Mouse (Mus musculus): Measurements from ENCODE around the gene Arfgef2. TPM values are rescaled to one million over a fixed set of nuclear protein-coding genes. Genes with fewer than 3 reads are reported as not detected.

The Arfgef2 gene
- polyA plus RNA-seq, 1 experiment from 2014 or later: 6.7 TPM

GRCm38 (mm10) chr2:166899746-166900145 is 94.4 kb downstream of the Arfgef2 start:
- no peak overlapping the region for H3K4me2 ChIP-seq (replicated peaks)
- peaks cover 5% of the 10 kb centered on the region; the same call in 1 of the 2 replicates for H3K36me3 ChIP-seq
- H3K9ac ChIP-seq: no peak overlapping the region
- no peaks in the 10 kb centered on the region for H3K4me1 ChIP-seq (replicated peaks)
- no peak overlapping the region for H3K27ac ChIP-seq
- H3K4me3 ChIP-seq (replicated peaks): no peak overlapping the region
- no peaks in the 10 kb centered on the region for H3K27me3 ChIP-seq (replicated peaks)
- WGBS: 66% methylated on average over 3 of the region's 3 CpGs
- ATAC-seq: no peak
- H3K9me3 ChIP-seq: no peaks in the 10 kb centered on the region

GRCm38 (mm10) chr2:166900792-166901505 is 95.6 kb downstream of the Arfgef2 start:
- no peak overlapping the region for H3K4me3 ChIP-seq (replicated peaks)
- 89% methylated on average over 8 of the region's 8 CpGs for WGBS
- H3K27me3 ChIP-seq (replicated peaks): no peaks in the 10 kb centered on the region

GRCm38 (mm10) chr2:166903719-166904282 is 98.4 kb downstream of the Arfgef2 start:
- no peak overlapping the region for H3K9ac ChIP-seq
- no peaks in the 10 kb centered on the region for H3K36me3 ChIP-seq
- no peak for ATAC-seq
- H3K4me3 ChIP-seq (replicated peaks): no peak overlapping the region
- no peak overlapping the region for H3K27ac ChIP-seq
- no peak overlapping the region for H3K4me2 ChIP-seq (replicated peaks)
- peaks cover 9% of the 10 kb centered on the region for H3K4me1 ChIP-seq (replicated peaks)
- 88% methylated on average over 6 of the region's 6 CpGs for WGBS
- no peaks in the 10 kb centered on the region for H3K9me3 ChIP-seq
- no peaks in the 10 kb centered on the region for H3K27me3 ChIP-seq (replicated peaks)

More at GRCm38 (mm10) chr2:166900792-166901505, 95.6 kb downstream of the Arfgef2 start:
- Histone ChIP-seq H3K4me2 (replicated peaks) (no peak overlapping the region), H3K36me3 (peaks cover 2% of the 10 kb centered on the region; the same call in 1 of the 2 replicates), H3K27ac (no peak overlapping the region), H3K9me3 (no peaks in the 10 kb centered on the region), H3K4me1 (replicated peaks) (no peaks in the 10 kb centered on the region; the same call in 1 of the 2 replicates), H3K9ac (no peak overlapping the region)
- ATAC-seq: no peak

GRCm38 (mm10) chr2:166905711-166906522 is 100.5 kb downstream of the Arfgef2 start, which contains the start of gene Cse1l:
Cse1l (plus strand) TSS chr2:166906040.
- Histone ChIP-seq H3K4me1 (replicated peaks) (peaks cover 9% of the 10 kb centered on the region), H3K4me3 (replicated peaks) (peak within 1 kb of the TSS; percentile 92), H3K9ac (peak within 1 kb of the TSS; percentile 98), H3K27me3 (replicated peaks) (no peaks in the 10 kb centered on the region), H3K36me3 (no peaks in the 10 kb centered on the region), H3K4me2 (replicated peaks) (peak within 1 kb of the TSS; percentile 90), H3K9me3 (no peaks in the 10 kb centered on the region), H3K27ac (peak within 1 kb of the TSS; percentile 99)
- peak; percentile 99 for ATAC-seq
- under 1% methylated on average over 76 of the region's 80 CpGs for WGBS

- Histone ChIP-seq H3K4me1 (replicated peaks) (peaks cover 9% of the 10 kb centered on the region), H3K27me3 (replicated peaks) (no peaks in the 10 kb centered on the region), H3K36me3 (no peaks in the 10 kb centered on the region), H3K9me3 (no peaks in the 10 kb centered on the region), H3K4me3 (replicated peaks) (peak overlapping the region; percentile 92), H3K9ac (peak overlapping the region; percentile 98), H3K27ac (peak overlapping the region; percentile 99), H3K4me2 (replicated peaks) (peak overlapping the region; percentile 90)
- WGBS: under 1% methylated on average over 28 of the region's 28 CpGs
- peak; percentile 55 for ATAC-seq
Measured at GRCm38 (mm10) chr2:166906523-166907182, 101.3 kb downstream of the Arfgef2 start.

- no peaks in the 10 kb centered on the region for H3K9me3 ChIP-seq
- WGBS: 91% methylated on average over 3 of the region's 3 CpGs
- H3K4me3 ChIP-seq (replicated peaks): no peak overlapping the region
- H3K27ac ChIP-seq: no peak overlapping the region
- H3K9ac ChIP-seq: no peak overlapping the region
- ATAC-seq: no peak
- no peak overlapping the region for H3K4me2 ChIP-seq (replicated peaks)
- H3K4me1 ChIP-seq (replicated peaks): peaks cover 9% of the 10 kb centered on the region
- no peaks in the 10 kb centered on the region for H3K36me3 ChIP-seq
- H3K27me3 ChIP-seq (replicated peaks): no peaks in the 10 kb centered on the region
Measured at GRCm38 (mm10) chr2:166909729-166910128, 104.3 kb downstream of the Arfgef2 start.

- H3K27me3 ChIP-seq (replicated peaks): no peaks in the 10 kb centered on the region
- H3K4me3 ChIP-seq (replicated peaks): no peak overlapping the region
- H3K9me3 ChIP-seq: no peaks in the 10 kb centered on the region
- 88% methylated on average over 8 of the region's 8 CpGs for WGBS
- no peaks in the 10 kb centered on the region for H3K36me3 ChIP-seq
- no peak overlapping the region for H3K4me2 ChIP-seq (replicated peaks)
- no peak for ATAC-seq
- no peak overlapping the region for H3K27ac ChIP-seq
- peaks cover 9% of the 10 kb centered on the region for H3K4me1 ChIP-seq (replicated peaks)
- no peak overlapping the region for H3K9ac ChIP-seq
Measured at GRCm38 (mm10) chr2:166910536-166910935, 105.1 kb downstream of the Arfgef2 start.

- Histone ChIP-seq H3K4me1 (replicated peaks) (no peaks in the 10 kb centered on the region), H3K27me3 (replicated peaks) (no peaks in the 10 kb centered on the region), H3K4me3 (replicated peaks) (no peak overlapping the region), H3K27ac (no peak overlapping the region), H3K36me3 (peaks cover 38% of the 10 kb centered on the region), H3K9ac (no peak overlapping the region), H3K4me2 (replicated peaks) (no peak overlapping the region), H3K9me3 (no peaks in the 10 kb centered on the region)
- no peak for ATAC-seq
- WGBS: 86% methylated on average over 2 of the region's 2 CpGs
Measured at GRCm38 (mm10) chr2:166923971-166924370, 118.6 kb downstream of the Arfgef2 start.

- Histone ChIP-seq H3K9me3 (no peaks in the 10 kb centered on the region), H3K4me2 (replicated peaks) (no peak overlapping the region), H3K4me1 (replicated peaks) (no peaks in the 10 kb centered on the region), H3K27me3 (replicated peaks) (no peaks in the 10 kb centered on the region), H3K4me3 (replicated peaks) (no peak overlapping the region), H3K36me3 (peaks cover 44% of the 10 kb centered on the region), H3K27ac (no peak overlapping the region), H3K9ac (no peak overlapping the region)
- WGBS: 93% methylated on average over 6 of the region's 6 CpGs
- no peak for ATAC-seq
Measured at GRCm38 (mm10) chr2:166933943-166934342, 128.6 kb downstream of the Arfgef2 start.

- Histone ChIP-seq H3K9ac (no peak overlapping the region), H3K36me3 (peaks cover 41% of the 10 kb centered on the region), H3K4me1 (replicated peaks) (no peaks in the 10 kb centered on the region), H3K4me2 (replicated peaks) (no peak overlapping the region), H3K9me3 (no peaks in the 10 kb centered on the region), H3K27ac (no peak overlapping the region), H3K4me3 (replicated peaks) (no peak overlapping the region), H3K27me3 (replicated peaks) (no peaks in the 10 kb centered on the region)
- no peak for ATAC-seq
- WGBS: 77% methylated on average over 5 of the region's 5 CpGs
Measured at GRCm38 (mm10) chr2:166934416-166934815, 129.0 kb downstream of the Arfgef2 start.

- no peak for ATAC-seq
- Histone ChIP-seq H3K27me3 (replicated peaks) (no peaks in the 10 kb centered on the region), H3K27ac (no peak overlapping the region), H3K36me3 (peaks cover 39% of the 10 kb centered on the region), H3K4me3 (replicated peaks) (no peak overlapping the region), H3K9me3 (no peaks in the 10 kb centered on the region), H3K4me2 (replicated peaks) (no peak overlapping the region), H3K4me1 (replicated peaks) (no peaks in the 10 kb centered on the region), H3K9ac (no peak overlapping the region)
- 89% methylated on average over 7 of the region's 7 CpGs for WGBS
Measured at GRCm38 (mm10) chr2:166935582-166935981, 130.2 kb downstream of the Arfgef2 start.

- H3K27ac ChIP-seq: no peak overlapping the region
- H3K36me3 ChIP-seq: peaks cover 45% of the 10 kb centered on the region
- no peaks in the 10 kb centered on the region for H3K9me3 ChIP-seq
- H3K4me3 ChIP-seq (replicated peaks): no peak overlapping the region
- H3K9ac ChIP-seq: no peak overlapping the region
- no peaks in the 10 kb centered on the region for H3K4me1 ChIP-seq (replicated peaks)
- no peak for ATAC-seq
- H3K27me3 ChIP-seq (replicated peaks): no peaks in the 10 kb centered on the region
- 87% methylated on average over 2 of the region's 2 CpGs for WGBS
- H3K4me2 ChIP-seq (replicated peaks): no peak overlapping the region
Measured at GRCm38 (mm10) chr2:166936166-166936565, 130.8 kb downstream of the Arfgef2 start.

All from intestine, embryonic 15.5 days (tissue).